Mouse (Mus musculus) frontal cortex, postnatal 25 days (tissue): ENCODE measurements at regions not wholly inside any gene's neighbourhood (a gene's known extent, or its start where the extent isn't known, plus 50 kb on each side); places are given as distances from the start of the nearest gene placed in this dataset.

Experiments used
- DNase-seq, 2 experiments: peaks; one replicate each; pipeline ENCODE4 v3.0.0; 2022; ENCODE audit warnings: low spot score in 2 of 2

GRCm38 (mm10) chr17:45929591-45929990 lies 102.6 kb downstream of the Vegfa start:
- no peak for DNase-seq

DNA sequence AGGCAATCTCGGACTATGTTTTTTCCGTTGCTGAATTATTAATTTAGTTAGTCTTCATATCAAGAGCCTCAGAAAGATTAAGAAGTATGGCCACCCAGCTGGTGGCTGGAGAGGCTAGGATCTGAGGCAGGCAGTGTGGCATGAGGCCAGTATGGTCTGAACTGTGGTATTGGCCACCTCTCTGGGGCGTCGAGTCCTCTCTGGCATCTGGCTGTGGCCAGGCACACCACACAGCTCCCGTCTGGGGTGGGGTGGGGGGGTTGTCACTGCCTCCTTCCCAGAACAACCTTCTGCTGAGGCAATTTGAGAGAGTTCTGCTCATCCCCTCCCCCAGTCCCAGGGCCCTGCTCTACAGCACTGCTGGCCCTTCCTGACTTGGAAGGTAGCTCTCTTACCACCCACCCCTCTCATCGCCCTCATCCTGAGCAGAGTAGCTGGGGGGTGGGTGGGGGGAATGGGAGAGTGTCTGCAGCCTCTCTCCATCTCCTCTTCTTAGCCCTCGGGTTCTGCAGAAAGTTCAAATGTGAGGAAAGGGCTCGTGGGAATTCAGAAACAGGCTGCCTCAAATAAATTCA lies 103.2 kb downstream of the Vegfa start:
- DNase-seq: no peak

- DNase-seq: no peak
These were observed 104.2 kb downstream of the Vegfa start for GRCm38 (mm10) chr17:45928013-45928412.

DNA sequence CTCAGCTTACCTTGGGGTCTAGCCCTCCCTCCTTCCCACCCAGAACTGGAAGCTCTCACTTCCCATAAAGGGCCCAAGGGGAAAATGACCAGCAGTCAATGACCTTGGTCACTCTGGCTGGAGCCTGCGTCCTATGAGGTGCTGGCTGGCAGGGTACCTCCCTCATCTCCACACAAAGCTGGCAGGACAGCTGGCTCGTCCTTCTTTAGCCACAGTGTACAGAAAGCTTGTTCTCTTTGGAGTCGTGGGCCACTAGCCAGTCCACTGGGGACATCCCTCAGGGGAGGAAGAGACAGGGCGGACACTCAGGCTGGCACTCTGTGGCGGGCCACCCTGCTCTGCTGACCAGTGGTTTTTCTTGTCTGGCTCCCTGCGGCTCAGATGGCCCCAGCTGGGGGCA lies 106.3 kb downstream of the Vegfa start:
- no peak for DNase-seq

DNA sequence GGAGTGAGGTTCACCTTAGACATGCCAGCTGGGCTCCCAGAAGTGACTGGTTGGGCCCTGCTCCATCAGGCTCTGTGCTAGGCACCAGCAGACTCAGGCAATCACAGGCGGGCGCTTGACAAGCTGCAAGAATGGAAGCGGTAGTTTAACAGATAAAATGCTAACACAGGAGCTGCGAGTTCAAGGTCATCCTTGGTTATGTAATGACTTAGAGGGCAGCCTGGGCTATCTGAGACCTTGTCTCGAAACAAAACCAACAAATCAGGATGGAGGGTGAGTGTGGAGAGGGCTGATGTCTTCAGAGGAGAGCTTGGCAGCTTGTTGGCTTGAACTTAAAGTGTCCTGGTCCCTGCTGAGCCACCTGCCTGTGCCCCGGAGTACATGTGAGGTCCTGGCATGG lies 107.6 kb downstream of the Vegfa start:
- DNase-seq: no peak

- no peak for DNase-seq
These were observed 108.9 kb downstream of the Vegfa start for GRCm38 (mm10) chr17:45923217-45923730.

DNA sequence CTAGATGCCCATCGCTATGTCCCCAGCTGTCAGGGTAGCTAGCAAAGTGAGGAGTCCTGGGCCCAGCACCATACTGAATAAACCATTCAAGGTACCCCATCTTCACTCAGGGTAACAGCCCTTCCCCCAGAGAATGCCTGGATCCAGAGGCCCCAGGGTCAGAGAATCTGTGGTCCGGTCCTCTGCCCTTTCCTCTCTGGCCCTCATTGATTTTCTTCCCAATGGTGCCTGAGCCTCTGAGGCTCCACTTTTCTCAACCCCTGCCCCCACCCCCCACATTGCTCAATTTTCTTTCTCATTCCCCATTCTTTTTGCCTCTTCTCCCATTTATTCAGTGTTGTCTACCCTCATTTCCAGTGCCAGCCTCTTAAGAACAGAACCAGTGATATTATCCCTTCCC lies 114.5 kb downstream of the Vegfa start:
- DNase-seq: no peak

DNA sequence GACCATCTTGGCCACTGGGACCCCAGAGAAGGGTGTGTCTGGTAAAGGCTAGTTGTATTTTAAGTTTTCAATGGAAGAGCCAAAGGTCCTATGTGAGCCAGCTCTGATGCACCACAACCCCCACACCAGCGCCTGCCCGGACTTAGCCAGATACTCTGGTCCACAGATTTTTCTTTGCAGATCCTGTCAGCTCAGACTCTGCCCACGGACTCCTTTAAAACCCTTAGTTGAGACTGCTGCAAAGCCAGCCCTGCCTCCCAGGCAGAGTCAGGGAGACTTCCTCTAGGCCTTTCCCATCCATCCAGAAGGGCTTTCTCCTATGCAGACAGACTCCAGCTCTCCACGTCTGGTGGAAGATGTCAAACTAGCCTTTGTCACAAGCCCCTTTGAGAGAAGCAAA lies 115.2 kb downstream of the Vegfa start:
- DNase-seq: no peak

GRCm38 (mm10) chr17:45914706-45915240 lies 117.4 kb downstream of the Vegfa start:
- DNase-seq: no peak

DNA sequence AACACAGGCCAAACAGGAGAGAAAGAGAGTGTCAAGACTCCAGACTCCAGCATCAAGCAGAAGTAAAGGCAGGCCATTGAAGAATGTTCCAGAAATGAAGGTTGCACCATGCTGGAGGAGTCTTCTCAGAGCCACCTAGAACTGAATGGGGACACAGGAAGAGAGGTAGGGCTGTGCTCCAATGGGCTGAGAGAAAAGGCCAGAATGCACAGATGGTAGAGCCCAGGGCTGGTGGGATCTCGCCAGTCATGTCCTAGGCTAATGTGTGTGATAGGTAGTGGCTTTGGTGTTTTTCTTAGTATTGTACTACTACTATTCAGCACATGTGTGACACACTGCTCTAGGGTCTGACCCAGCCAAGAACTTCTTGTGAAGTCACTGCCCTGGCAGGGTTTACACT lies 117.9 kb downstream of the Vegfa start:
- no peak for DNase-seq

DNA sequence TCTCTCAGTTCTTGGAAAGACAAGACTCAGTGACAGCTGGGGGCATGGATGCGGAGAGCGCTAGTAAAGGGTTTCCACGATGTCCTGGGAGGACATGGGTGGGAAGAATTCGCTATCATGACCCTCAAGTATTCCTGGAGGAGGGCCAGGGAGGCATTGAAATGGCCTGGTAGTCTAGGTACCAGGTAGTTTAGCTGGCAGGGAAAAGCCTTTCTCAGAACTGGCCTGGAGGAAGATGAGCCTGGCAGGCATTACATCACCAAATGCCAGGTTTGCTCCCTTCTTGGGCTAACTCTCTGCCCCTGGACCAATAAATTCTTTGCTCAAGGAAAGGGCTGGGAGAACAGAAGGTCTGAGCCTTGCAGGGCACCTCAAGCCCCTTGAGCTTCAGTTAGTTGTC lies 118.5 kb downstream of the Vegfa start:
- DNase-seq: no peak

- DNase-seq: no peak
These were observed 120.0 kb downstream of the Vegfa start for GRCm38 (mm10) chr17:45912165-45912564.

DNA sequence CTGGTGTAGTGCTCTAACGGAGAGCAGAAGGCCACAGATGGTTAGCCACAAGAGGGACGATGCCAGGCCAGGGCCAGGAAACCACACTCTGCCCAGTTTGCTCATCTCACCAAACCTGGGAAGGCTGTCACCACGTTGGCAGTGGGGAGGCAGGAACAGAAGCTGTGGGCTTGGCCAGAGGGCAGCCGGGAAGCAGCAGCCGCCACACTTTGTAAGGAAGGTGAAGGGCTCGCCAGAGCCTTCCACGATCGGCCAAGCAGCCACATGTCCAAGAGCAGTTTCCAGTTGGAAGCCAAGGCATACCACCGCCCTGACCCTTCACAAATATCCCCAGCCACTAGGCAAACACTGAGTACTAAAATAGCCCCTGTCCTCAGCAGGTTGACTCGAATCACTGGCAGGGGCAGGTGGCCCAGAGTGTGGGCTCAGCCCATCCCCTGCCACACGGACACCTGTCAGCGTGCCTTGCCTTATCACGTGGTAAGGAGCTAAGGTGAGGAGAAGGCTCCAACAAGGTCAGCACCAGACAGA lies 120.9 kb downstream of the Vegfa start:
- DNase-seq: no peak

- no peak for DNase-seq
These were observed 121.9 kb downstream of the Vegfa start for GRCm38 (mm10) chr17:45910245-45910644.

- no peak for DNase-seq
These were observed 124.6 kb downstream of the Vegfa start for GRCm38 (mm10) chr17:45907587-45907986.

DNA sequence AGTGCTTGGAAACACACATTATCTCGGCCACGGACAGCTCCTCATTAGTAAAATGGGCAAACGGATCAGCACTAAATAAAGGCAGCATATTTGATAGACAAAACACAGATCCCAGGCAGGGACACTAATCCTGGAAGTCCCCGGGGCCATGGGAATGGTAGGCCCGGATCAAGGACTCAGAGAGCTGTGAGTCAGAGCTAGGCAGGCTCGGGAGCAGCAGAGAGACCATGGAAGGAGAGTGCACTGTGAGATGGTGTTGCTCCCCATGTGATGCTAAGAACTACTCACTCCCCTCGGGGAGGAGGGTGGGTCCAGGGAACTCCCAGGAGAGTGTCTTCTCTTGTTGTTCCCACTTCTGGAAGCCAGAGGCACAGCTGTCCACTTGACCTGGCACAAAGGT lies 126.6 kb downstream of the Vegfa start:
- no peak for DNase-seq

DNA sequence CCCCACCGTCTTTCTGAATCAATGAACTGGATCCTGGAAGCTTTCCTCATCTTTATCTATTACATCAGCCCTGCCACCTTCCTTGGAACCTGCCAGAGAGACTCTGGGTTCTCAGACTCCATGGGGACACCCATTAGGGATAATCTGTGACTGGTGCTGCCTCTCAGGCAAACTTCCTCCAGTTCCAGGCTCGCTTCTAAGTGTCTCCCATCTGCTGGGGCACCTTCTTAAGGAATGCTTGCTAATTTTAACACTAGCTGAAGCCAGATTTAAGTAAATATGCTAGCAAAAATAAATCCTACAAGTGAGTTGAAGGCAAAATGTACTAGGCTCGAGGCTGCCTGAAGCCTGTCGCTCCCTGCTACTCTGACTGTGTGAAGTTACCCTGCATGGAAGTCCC lies 127.9 kb downstream of the Vegfa start:
- DNase-seq: peak in 1 of 2 experiments; percentile 12

DNA sequence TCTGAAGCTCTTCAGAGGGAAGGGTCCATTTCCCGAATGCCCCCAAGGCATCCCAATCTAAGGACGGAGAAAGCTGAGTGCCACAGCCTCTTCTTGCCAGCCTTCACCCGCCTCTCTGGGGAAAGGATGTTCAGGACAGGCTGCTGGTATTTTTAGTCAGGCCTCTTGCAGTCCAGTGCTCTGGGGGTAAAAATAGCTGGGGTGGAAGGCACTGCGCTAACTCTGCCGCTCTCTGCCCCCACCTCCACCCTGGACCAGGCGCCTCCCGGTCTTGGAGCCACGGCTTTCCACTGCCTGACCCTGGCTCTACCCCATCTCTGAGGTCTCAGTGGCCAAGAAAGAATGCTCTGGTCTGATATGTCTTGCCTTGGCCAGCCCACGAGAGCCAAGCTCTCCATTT lies 128.9 kb downstream of the Vegfa start:
- no peak for DNase-seq

- DNase-seq: no peak
These were observed 129.5 kb downstream of the Vegfa start for GRCm38 (mm10) chr17:45902668-45903067.

DNA sequence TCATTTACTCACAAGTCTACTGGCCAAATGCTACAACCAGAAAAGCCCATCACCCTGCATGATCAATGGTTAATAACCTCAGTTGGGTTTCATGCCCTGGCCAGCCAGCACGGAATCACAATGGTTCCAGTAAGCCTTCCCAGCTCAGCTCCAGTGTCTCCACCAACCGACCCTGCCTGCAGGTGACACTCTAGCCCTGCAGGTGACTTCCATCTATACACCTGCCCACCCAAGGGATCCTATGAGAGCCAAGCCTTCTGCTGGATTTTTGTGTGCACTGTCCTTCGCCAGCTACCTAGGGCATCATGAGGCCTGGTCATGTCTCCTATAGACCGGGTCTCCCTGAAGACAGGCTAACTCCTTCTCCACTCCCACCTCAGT lies 135.3 kb downstream of the Vegfa start:
- DNase-seq: no peak

GRCm38 (mm10) chr17:45896142-45896921 lies 135.8 kb downstream of the Vegfa start:
- DNase-seq: no peak

DNA sequence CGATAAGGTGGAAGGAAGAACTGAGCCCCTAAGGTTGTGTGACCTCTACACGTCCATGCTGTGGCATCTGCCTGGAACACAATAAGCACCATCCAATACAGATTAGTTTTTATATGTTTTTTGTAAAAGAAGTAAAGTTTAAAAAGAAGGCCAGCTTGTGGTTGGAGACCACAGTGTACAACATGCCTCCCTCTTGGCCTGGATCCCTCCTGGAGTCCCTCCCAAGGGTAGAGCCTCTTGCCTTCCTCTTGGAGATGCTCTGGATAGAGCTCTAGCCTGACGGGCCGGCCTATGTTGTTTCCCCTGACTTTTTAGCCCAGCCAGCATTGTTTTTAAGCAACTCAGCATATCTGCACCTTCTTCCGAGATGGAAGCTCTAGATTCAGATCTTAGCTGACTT lies 138.0 kb downstream of the Vegfa start:
- no peak for DNase-seq

GRCm38 (mm10) chr17:45893698-45894097 lies 138.5 kb downstream of the Vegfa start:
- DNase-seq: no peak
